Mouse (Mus musculus): ENCODE data around the gene H13. TPM values are rescaled to one million over a fixed set of nuclear protein-coding genes. Genes with fewer than 3 reads are reported as not detected.

Gene H13
- total RNA-seq, 4 experiments from 2014 or later = 34.4 to 36.3 (median 35.1) TPM

DNA sequence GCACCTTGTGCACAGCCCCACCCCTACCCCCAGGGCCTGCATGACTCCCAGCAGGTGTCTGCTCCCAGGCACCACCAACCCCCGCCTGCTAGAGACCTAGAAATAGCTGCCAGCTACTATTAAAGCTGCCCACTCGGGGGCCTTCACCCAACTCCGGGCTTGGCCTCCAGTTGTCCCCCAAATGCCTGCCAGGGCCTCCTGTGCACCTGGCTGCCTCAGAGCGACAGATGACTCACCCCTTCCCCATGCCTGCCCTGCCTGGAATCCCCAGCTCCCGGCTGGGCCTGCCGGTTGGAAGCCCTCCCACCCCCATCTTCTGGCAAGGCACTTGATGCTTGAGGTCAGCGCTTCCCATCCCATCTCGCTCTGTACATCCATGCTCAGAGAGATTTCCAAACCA, 31.5 kb downstream of the H13 start:
- DNase-seq (ENCODE audit: low spot score) = no peak

DNA sequence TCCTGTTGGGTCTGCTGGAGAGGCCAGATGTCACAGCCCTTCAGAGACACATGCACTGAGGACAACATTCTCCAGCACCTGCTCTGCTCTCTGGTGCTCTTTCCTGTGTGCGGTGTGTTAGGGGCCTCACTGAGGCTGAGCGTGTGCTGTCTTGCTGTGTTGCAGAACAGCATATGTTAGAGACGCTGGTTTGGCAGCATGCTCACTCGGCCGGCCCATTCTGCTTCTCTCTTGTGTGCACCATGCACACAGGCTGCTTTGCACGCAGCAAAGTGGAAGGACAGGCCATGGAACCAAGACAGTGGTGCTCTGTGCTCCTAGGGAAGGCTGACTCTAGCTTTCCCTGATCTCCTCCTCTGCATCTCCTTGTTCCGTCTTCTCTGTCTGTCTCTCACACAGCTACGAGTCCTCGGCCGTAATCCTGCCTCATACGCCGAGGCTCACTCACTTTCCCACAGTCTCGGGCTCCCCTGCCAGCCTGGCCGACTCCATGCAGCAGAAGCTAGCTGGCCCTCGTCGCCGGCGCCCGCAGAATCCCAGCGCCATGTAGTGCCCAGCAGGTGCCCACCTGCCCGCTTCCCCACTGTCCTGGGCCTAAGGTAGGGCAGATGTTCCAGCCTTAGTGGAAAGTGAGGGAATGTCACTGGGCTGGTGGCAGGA, 34.5 kb downstream of the H13 start:
- no peak for DNase-seq (ENCODE audit: low spot score)

DNA sequence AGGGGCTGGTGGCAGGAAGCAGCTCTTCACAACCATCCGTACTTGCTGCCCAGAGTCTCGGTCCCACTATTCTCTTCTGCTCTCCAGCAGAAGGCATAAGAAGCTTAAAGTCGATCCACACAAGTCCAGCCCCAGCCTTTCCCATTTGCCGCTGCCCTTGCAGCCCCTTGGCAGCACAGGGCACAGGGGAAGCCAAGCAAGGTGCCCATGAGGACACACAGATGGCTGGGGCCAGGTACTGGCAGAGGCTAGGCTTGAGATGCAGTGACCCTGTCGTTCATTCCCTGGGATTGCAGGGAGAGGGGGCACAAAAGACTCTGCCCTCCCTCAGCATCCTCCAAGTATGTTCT, 35.0 kb downstream of the H13 start:
- no peak for DNase-seq (ENCODE audit: low spot score)

DNA sequence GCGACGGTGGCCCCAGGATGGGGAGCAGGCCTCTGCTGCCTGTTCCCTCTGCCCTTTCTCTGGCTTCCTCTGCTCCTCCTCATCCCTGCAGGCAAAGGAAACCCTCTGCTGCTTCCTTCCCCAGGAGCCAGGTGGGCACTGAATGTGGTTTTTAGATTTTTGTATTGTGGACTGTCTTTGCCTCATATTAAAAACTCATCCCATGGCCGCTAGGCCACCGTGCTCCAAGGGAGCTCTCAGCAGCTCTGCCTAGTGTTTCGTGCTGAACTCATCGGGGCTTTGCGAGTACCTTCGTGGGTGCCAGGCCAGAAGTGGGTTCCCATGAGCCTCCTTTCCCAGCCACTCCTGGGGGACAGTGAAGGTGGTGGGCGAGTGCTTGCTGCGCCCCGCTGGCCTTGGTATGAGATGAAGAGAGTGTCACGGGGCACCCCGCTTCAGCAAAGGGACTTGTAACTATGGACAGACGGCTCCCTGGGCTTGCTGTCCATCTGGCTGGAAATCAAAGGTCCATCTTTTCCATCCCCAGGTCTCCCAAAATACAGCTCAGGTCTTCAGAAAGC, 35.6 kb downstream of the H13 start:
- DNase-seq (ENCODE audit: low spot score) = no peak

DNA sequence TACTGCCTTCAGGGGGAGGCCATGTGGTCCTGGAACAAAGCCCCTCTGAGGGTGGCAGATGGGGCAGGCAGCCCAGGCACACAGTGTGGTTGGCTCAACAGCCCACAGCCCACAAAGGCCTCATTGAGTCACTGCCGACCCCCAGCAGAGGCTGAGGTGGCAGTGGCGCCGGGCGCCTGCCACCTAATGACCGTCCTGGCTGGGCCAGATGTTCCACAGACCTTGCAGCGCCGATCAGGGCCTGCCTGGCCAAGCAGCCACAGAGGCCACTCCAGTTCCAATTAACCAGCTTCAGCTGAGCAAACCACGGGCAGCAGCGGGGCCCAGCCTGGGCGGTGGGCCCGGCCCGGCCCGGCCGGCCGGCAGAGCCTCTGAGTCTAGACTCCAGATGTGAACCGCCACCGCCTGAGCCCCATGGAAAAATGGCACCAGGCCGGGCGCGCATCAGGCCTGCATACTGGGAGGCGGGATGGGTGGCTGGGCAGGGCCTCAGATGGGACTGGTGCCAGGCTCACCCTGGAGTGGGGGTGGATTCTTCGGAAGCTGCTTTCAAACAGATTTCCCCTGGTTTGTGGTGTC, 36.8 kb downstream of the H13 start:
- DNase-seq (ENCODE audit: low spot score) = peak; percentile 61

DNA sequence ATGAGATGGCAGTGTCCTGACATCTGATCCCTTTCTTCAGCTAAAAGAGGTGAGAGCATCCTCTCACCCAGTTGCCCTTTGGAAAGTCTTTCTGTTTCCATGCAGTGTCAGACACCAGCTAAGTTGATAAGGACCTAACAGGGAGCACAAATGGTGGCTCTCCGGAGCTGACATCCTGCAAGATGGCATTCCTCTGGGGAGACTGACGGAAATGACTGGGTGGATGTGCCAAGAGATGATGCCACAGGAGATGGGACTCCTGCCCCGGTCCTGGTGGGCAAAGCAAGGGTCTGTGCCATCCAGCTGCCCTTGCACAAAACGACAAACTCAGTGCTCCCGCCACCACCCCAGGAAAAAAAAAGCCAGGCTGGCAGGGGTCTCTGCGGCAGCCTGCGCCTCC, 37.9 kb downstream of the H13 start:
- DNase-seq (ENCODE audit: low spot score) = no peak

DNA sequence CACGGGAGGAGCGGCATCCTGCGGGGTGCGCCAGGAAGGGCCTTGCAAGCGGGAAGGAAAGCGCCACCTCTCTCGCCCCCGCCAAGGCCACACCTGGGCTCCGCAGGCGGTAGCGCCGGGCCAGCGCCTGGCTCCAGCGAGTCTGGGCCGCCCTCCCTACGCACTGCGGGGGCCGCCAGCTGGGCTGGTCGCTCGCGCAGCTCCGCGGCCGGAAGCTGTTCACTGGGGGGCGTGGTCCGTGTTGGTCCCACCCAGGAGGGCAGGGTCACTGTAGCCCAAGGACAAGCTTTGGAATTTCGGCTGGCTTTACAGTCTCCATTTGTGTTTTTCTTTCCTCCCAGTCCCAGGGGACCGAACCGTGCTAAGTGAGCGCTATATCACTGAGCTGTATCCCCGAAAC, 38.4 kb downstream of the H13 start:
- peak; percentile 95 for DNase-seq (ENCODE audit: low spot score)

DNA sequence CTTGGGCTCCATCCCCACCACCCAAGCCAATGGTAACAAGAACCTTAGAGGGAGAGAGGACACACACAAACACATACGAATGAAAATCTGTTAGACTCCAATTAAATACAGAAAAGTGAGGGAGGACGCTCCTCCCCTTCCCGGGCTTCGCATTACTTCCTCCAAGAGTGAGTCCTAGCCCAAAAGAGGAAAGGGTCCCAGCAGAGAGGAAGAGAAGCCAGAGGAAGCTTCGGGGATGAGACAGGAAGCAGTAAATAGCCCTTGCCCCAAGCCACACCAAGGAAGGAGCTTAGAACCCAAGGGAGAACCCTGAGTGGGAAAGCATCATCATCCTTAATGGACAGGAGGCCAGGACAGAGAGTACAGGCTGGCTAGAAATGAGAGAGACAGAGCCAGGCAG, 39.8 kb downstream of the H13 start:
- no peak for DNase-seq (ENCODE audit: low spot score)

DNA sequence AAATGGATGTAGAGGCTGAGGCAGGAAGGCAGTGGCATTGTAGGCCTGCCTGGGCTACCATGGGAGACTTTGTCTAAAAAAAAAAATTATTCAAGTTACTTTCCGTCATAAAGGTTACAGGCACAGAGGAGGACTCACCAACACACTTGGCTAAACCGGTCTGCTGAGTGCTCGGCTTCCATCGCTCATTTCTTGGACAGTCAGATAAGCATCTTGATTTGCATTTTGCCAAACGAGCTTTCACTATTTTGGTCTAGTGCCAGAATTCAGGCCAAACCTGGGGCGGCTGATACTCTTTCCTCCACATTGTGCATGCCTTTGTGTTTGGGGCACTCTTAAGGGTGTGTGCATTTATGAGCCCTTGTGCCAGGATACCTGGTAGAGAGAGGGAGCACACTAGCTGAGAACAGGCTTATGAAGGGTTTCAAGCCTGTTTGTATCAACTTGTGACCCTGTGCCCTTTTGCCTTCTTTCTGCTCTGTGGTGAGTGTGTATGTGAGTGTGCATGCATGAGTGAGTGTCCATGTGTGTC, 47.0 kb downstream of the H13 start:
- no peak for DNase-seq (ENCODE audit: low spot score)

DNA sequence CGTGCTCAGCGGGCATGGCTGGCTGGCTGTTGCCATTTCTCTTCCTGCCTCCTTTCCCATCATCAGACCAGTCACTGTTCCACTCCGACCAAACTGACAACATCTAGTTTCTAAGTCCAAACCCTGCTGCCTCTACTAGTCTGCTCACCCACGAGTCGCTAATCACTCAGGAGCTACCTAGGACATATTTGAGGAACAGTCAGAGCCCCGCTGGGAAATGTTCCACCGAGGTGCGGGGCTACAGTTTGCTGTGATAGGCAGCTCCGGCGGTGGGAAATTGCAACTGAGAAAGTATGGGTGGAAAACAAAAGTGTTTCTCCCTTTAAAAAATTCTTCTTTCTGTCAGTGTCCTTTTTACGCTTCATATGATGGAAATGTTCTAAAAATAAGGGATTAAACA, 48.4 kb downstream of the H13 start:
- DNase-seq (ENCODE audit: low spot score) = no peak

DNA sequence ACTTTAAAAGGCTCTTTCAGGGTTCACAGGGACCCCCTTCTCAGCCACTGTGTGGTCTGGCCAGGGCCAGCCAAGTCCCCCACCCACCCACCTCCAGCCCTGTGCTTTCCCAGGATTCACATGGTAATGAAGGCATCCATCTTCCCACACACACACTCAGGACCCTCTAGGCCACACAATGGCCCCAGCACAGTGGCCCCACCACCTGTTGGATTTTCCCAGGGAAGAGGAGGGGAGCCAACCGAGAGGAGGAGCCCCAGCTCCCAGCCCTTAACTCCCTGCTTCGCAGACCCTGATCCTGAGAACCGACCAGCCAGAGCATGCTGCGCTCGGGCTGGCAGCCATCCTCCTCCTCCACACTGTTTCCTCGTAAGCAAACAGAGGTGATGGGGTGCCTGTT, 48.8 kb downstream of the H13 start:
- DNase-seq (ENCODE audit: low spot score) = no peak

DNA sequence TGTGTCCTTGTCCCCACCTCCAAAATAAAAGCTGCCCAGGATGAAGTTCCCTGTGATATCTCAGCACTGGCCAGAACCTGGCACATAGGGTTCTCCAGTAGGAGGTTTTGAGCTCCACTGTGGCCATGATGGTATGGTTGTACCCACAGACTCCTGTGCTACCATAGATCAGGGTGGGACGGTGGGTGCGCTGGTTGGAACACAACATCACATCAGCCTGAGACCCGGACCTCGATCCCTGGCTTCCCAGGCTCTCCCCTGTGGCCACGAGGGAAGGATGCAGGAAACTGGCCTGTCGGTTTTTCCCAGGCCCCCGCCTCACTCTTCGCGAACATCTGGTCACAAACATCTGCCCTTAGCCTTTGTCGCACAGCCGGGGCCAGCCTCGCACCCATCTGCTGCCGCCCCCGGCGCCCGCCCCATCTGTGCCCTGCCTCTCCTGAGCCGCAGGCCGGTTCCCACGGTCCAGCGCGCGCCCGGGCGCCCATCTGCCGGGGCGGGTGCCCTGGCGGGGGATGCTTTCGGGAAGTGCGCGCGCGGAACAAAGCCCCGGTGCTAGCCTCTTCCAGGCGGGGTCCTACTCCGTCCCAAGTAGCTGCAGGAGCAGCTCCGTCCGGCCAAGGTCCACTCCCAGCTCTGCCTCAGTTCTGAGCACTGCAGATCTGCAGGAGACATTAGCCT, 54.5 kb downstream of the H13 start:
- DNase-seq (ENCODE audit: low spot score) = no peak

DNA sequence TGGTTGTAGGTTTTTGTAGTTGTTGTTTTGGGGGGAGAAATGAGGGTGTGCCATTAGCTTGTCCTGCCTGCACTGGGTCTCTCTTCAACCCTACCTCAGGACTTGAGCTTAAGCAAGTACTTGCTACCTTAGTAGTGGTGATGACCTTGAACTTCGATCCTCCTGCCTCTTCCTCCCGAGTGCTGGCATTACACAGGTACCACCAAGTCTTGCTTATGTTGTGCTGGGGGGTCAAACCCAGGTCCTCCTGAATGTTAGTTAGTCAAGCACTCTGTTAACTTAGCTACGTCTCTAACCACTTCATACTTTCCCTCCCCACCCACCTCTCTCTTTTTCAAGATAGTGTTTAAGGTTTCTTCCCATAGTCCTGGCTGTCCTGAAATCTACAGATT, 55.1 kb downstream of the H13 start:
- DNase-seq (ENCODE audit: low spot score) = no peak

DNA sequence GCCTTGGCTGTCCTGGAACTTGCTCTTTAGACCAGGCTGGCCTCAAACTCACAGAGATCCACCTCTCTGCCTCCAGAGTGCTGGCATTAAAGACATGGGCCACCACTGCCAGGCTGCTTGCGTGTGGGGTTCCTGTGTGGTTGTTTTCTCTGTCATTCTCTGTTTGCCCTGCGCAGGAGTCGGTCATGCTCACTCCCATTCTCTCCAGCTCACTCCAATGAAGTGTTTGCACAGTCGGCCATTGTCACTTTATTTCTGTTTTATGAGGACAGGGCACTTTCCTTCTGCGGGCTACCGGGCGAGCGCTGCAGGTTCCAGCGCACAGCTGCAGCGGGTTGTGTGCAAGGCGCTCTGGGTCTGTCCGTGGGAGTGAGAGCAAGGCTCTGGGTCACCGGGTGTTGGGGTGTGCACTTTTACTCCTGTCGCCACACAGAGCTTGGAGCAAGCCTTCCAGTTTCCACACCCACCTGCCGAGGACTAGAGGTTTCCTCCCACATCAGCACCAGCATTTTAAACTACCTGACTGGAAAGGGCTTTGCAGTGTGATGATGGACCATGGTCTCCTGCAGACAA, 56.0 kb downstream of the H13 start:
- DNase-seq (ENCODE audit: low spot score) = no peak

DNA sequence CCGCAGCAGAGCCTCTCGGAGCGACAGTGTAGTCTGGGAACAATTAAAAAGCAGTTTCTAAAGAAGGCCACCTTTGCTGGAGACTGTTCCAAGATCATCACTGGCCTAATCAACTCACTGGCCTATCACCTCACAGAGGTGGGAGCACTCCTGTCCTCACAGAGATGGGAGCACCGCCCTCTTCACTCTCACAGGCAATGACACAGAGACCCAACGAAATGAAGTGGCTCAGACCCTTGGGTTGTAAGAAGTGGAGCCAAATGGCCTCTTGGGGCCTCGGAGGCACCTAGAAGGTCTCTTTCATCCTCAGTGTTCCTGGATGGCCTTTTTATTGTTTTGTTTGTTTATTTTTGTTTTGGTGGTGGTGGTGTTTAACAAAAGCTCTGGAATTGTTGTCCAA, 57.0 kb downstream of the H13 start:
- no peak for DNase-seq (ENCODE audit: low spot score)

DNA sequence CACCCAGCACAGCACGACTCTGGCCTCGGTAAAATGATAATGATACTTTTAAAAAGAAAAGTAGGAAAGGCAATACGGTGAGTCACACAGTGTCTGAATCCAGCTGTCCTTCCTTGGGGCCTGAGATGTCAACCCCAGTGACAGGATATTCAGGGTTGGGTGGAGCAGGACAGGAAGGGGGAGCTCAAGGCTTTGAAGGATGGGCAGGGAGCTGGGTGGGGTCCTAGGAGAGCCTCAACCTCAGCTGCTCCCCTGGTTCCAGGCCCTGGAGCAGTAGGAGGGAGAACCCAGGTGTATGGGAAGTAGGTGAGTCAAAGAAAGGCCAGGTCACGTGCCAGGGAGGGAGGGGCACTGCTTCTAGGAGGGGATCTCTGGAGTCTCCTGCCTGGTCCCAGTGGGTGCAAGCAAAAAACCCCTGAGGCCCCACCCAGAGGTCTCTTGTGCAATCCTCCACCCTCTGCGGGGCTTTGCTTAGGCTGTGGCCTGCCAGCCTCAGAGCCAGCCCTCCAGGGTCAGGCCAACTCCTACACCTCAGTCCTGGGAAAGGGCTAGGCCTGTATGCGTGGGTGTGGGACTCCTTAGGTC, 57.6 kb downstream of the H13 start:
- no peak for DNase-seq (ENCODE audit: low spot score)

DNA sequence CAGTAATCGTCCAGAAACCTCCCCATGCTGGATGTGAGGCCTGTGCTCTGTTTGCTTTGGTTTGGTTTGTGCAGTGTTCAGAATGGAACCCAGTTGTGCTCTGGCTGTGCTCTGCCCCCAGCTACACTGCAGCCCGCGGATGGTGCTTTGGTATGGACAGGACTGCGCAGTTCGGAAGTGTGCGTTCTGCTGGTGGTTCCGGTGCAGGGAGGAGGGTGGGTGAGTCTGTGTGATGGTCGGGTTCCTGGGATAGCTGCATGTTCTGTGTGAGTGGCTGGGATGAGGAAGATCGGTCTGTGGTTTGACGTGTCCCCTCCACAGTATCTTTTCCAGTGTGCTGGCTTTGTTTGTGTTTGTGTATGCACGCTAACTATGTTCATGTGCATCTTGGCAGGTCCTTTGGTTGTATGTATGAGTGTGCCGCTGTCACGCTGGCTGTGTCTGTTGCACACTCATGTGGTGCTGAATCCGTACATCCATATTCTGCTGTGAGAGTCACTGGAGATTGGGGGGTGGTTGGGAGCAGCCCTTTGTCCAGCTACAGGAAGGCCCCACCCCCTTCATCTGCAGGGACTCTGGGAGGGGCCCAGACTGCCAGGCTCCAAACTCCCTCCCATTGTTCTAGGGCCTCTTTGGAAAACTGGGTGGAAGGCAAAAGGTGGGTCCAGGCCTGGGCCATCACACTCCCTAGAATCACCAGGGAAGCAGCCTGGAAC, 58.7 kb downstream of the H13 start:
- DNase-seq (ENCODE audit: low spot score) = peak; percentile 79

DNA sequence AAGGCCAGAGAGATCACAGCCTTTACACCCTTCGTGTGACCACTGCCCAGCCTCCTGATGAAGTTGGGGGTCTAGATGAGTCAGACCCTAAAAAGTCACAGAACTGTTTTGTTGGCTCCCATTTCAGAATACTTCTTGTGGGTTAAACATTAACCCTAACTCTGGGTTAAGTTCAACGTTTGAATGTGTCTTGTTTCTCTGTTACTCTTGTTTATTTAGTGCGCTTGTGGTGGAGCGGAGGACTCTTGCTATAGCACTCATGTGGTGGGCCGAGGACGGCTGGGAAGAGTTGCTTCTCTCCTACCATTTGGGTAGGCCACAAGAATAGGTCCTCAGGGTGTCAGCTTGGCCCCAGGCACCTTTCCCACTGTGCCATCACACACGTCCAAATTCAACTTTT, 59.3 kb downstream of the H13 start:
- no peak for DNase-seq (ENCODE audit: low spot score)

DNA sequence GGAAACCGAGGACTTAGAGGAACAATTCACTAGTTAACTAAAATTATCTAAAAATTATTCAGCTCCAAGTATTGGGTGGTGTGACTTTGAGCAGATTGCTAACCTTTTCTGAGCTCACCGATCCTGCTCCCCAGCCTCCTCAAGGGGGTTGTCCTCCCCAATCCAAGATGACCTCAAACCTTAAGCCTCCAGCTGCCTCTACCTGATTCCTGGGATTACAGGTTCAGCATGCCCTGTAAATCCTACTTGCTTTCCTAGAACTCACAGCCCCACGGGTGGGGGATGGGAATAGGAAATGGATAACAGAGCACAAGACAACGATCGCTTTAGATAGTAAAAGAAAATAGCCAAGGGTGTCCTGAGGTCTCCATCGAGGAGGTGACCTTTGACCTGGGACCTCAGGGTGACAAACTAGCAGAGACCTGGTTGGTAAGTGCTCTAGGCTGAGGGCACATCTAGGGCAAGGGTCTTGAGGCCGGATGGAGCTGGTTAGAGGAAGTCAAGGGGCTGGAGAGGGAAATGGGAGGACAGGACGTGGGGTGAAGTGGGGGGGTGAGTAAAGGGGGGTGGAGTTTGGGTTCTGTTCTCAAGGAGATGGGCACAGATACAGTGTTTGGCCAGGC, 59.9 kb downstream of the H13 start:
- no peak for DNase-seq (ENCODE audit: low spot score)

DNA sequence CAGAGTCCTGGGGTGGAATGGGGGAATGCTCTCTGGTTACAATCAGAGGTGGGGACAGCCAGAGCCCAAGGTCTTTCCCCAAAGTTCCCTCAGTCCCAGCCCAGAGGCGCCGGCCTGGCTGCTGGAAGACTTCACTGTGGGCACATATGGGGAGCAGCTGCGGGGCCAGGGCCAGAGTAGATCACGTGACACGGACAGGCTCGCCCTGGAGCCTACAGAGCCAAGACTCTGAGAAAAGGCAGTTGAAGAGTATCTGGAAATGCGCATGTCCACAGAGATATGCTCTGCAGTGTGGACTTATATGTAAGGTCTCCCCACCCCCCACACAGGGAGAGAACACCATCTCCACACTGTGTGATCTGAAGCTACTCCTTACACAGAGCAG, 60.4 kb downstream of the H13 start:
- DNase-seq (ENCODE audit: low spot score) = no peak

DNA sequence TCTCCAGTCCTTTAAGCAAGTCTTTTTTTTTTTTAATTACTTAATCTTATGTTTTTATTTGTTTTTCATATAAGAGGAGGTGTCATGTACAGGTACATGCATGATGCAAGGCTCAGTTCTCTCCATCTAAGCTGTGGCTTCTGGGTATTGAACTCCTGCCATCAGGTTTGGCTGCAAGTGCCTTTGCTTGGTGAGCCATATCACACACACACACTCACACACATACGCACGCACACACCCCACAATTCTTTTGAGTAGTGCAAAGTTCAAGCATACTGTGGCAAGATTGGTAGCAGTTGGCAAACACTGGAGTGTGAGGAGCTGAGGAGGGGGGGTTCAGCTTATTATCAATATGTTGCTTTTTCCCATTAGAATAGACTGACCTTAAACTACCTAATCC, 63.9 kb downstream of the H13 start:
- DNase-seq (ENCODE audit: low spot score) = no peak
